Mouse (Mus musculus) bone marrow, adult 2 months (tissue): ENCODE data around the gene Fam83f.

ENCODE experiments used
- CTCF ChIP-seq: fragments of 200-500 bp; IDR thresholded peaks from 2 replicates; pipeline ENCODE4 v1.5.1; 2011; ENCODE audit warnings: low read length, control low read depth; ENCODE audit not compliant: control insufficient read depth, insufficient read depth
- POLR2A ChIP-seq: fragments of 200-500 bp; IDR thresholded peaks from 2 replicates; pipeline ENCODE4 v1.6.1; 2011; ENCODE audit warnings: low read depth, mild to moderate bottlenecking, control low read depth, low read length, borderline replicate concordance; ENCODE audit not compliant: control insufficient read depth

DNA sequence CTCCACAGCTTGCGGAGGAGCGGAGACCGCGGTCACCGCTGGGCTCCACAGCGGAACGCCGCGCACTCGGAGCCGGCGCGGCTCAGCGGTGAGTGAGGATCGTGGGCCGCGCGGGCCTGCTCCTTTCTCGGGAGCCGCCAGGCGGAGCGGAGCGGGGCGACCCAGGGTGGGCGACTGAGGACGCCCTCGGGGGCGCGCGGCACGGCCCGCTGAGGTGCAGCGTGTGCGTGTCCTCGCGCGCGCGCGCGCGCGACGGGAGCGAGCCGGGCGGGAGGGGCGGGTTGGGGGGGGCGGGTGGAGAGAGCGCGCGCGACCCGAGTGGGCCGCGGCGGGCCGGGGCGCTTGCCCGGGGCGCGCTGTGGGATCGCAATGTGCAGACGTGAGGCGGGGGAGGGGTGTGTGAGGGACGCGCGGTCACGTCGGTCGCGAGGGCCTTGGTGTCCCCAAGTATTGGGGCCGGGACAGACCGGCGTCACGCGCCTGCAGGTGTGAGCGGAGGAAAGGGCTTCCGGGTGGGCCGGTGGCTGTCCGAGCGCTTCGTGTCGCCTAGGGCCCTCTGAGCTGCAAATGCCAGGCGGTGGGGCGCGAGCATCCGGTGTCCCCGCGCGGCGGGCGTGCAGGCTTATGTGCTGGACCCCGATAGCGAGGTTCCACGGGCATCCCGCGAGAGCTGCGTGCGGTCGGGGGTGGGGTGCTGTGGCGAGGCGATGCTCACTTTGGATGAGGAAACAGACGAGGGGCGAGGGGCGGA lies 39.9 kb downstream of the Fam83f start:
- TF ChIP-seq CTCF (no peak), POLR2A (0 out of 2 replicates have a peak, but pooled peaks have one; percentile 27)
